Mouse (Mus musculus) hindlimb bud, embryonic 11.5 days (tissue): Measurements from ENCODE around the gene Tepp.

ENCODE experiments used
- DNase-seq: peaks from one replicate; pipeline ENCODE4 v3.0.0-alpha.2; 2012; ENCODE audit warnings: low read depth, low spot score; ENCODE audit errors: extremely low spot score

The Tepp gene

GRCm38 (mm10) chr8:95310342-95310970 is at the start of gene Tepp:
Gene Tepp, plus strand, starts transcription at chr8:95310566.
- no peak for DNase-seq

GRCm38 (mm10) chr8:95262181-95262580 is 48.2 kb upstream of the Tepp start:
- no peak for DNase-seq

- DNase-seq, result no peak
These were observed 39.9 kb upstream of the Tepp start for GRCm38 (mm10) chr8:95270501-95270900.

- no peak for DNase-seq
These were observed 38.5 kb upstream of the Tepp start for GRCm38 (mm10) chr8:95271841-95272240.

- no peak for DNase-seq
These were observed 37.5 kb upstream of the Tepp start for GRCm38 (mm10) chr8:95272871-95273270.

- no peak for DNase-seq
These were observed 28.9 kb upstream of the Tepp start for GRCm38 (mm10) chr8:95281493-95281892.

GRCm38 (mm10) chr8:95289066-95289650 is 21.2 kb upstream of the Tepp start:
- no peak for DNase-seq

GRCm38 (mm10) chr8:95293172-95293571 is 17.2 kb upstream of the Tepp start:
- no peak for DNase-seq

- DNase-seq, result no peak
These were observed 16.5 kb upstream of the Tepp start for GRCm38 (mm10) chr8:95293891-95294290.

GRCm38 (mm10) chr8:95302410-95302809 is 8.0 kb upstream of the Tepp start:
- no peak for DNase-seq

GRCm38 (mm10) chr8:95305526-95305925 is 4.8 kb upstream of the Tepp start:
- no peak for DNase-seq

GRCm38 (mm10) chr8:95306431-95306830 is 3.9 kb upstream of the Tepp start, which contains the start of gene Cngb1:
Gene Cngb1, minus strand, starts transcription at chr8:95306585.
- no peak for DNase-seq

GRCm38 (mm10) chr8:95312836-95313235 is 2.5 kb downstream of the Tepp start:
- no peak for DNase-seq

GRCm38 (mm10) chr8:95313857-95314256 is 3.5 kb downstream of the Tepp start:
- DNase-seq, result no peak

GRCm38 (mm10) chr8:95314707-95315106 is 4.3 kb downstream of the Tepp start:
- DNase-seq, result no peak

- DNase-seq, result no peak
These were observed 5.0 kb downstream of the Tepp start for GRCm38 (mm10) chr8:95315350-95315749.

- no peak for DNase-seq
These were observed 10.1 kb downstream of the Tepp start for GRCm38 (mm10) chr8:95320224-95321139.

- no peak for DNase-seq
These were observed 12.8 kb downstream of the Tepp start for GRCm38 (mm10) chr8:95323201-95323600.

- DNase-seq, result no peak
These were observed 14.3 kb downstream of the Tepp start for GRCm38 (mm10) chr8:95324646-95325045.

GRCm38 (mm10) chr8:95326822-95327221 is 16.5 kb downstream of the Tepp start:
- DNase-seq, result no peak

GRCm38 (mm10) chr8:95327866-95328465 is 17.6 kb downstream of the Tepp start:
- DNase-seq, result no peak
